Mouse (Mus musculus) MEL (cell line): Measurements from ENCODE around the gene Usp19. TPM values are rescaled to one million over a fixed set of nuclear protein-coding genes. Genes with fewer than 3 reads are reported as not detected.
A peak's percentile ranks its signal among the peaks of the same experiment; 100 is the strongest.

Source experiments
- DNase-seq: peaks from one replicate; pipeline ENCODE4 v3.0.0; 2011; ENCODE audit warnings: low read depth, low spot score
- H3K27ac ChIP-seq: 2 replicates; pipeline ENCODE4 v1.5.1; 2012; ENCODE audit warnings: low read depth, mild to moderate bottlenecking, control low read depth, low read length, moderate library complexity; ENCODE audit not compliant: control insufficient read depth
- H3K27me3 ChIP-seq, 2 experiments: fragments of 150-350 bp in 1 of 2; sonication (generic) in 1 of 2; 2 replicates each; pipeline ENCODE4 v1.6.1; 2012; ENCODE audit warnings: low read length in 2 of 2, mild to moderate bottlenecking in 2 of 2, improper control_type of control experiment in 1 of 2, moderate library complexity in 1 of 2; ENCODE audit not compliant: insufficient read depth in 2 of 2, control insufficient read depth in 1 of 2
- H3K36me3 ChIP-seq, 2 experiments: 2 replicates each; pipeline ENCODE4 v1.6.1; 2012 to 2014; ENCODE audit warnings: low read length in 2 of 2, improper control_type of control experiment in 1 of 2, inconsistent platforms in 1 of 2, mild to moderate bottlenecking in 1 of 2; ENCODE audit not compliant: insufficient read depth in 2 of 2, control insufficient read depth in 1 of 2
- H3K4me1 ChIP-seq, 2 experiments: fragments of 150-350 bp in 1 of 2; sonication (generic) in 1 of 2; 2 replicates each; pipeline ENCODE4 v1.6.1; 2012; ENCODE audit warnings: low read length in 2 of 2, improper control_type of control experiment in 1 of 2, mild to moderate bottlenecking in 1 of 2; ENCODE audit not compliant: insufficient read depth in 2 of 2, control insufficient read depth in 1 of 2
- H3K4me3 ChIP-seq, 2 experiments: fragments of 150-350 bp in 1 of 2; sonication (generic) in 1 of 2; 2 replicates each; pipeline ENCODE4 v1.5.1; 2012; ENCODE audit warnings: low read depth in 2 of 2, low read length in 2 of 2, mild to moderate bottlenecking in 2 of 2, moderate library complexity in 2 of 2, control low read depth in 1 of 2, improper control_type of control experiment in 1 of 2; ENCODE audit not compliant: control insufficient read depth in 1 of 2, insufficient read depth in 1 of 2
- H3K79me2 ChIP-seq: 2 replicates; pipeline ENCODE4 v1.6.1; 2012; ENCODE audit warnings: mild to moderate bottlenecking, low read length, moderate library complexity; ENCODE audit not compliant: control insufficient read depth, poor library complexity, insufficient read depth
- H3K9ac ChIP-seq: 2 replicates; pipeline ENCODE4 v1.6.1; 2012; ENCODE audit warnings: low read depth, mild to moderate bottlenecking, control low read depth, low read length, moderate library complexity; ENCODE audit not compliant: control insufficient read depth, poor library complexity, severe bottlenecking
- H3K9me3 ChIP-seq: fragments of 150-350 bp; sonication (generic); replicated peaks from 2 replicates; pipeline ENCODE4 v1.6.1; 2012; ENCODE audit warnings: mild to moderate bottlenecking, low read length, improper control_type of control experiment, moderate library complexity; ENCODE audit not compliant: insufficient read depth
- BHLHE40 ChIP-seq: IDR thresholded peaks from 2 replicates; pipeline ENCODE4 v1.6.1; 2012; ENCODE audit warnings: low read depth, mild to moderate bottlenecking, inconsistent platforms, low read length, improper control_type of control experiment, borderline replicate concordance
- CHD1 ChIP-seq: IDR thresholded peaks from 2 replicates; pipeline ENCODE4 v1.6.1; 2012; ENCODE audit warnings: low read depth, mild to moderate bottlenecking, inconsistent platforms, low read length, improper control_type of control experiment
- CHD2 ChIP-seq: IDR thresholded peaks from 2 replicates; pipeline ENCODE4 v1.6.1; 2011; ENCODE audit warnings: low read length, improper control_type of control experiment
- CTCF ChIP-seq, 3 experiments: IDR thresholded peaks in 2 of 3; conservative IDR thresholded peaks in 1 of 3; 2 replicates each; pipeline ENCODE4 v1.5.1; 2011 to 2012; ENCODE audit warnings: low read length in 3 of 3, low read depth in 2 of 3, mild to moderate bottlenecking in 2 of 3, improper control_type of control experiment in 1 of 3, inconsistent platforms in 1 of 3, mixed read lengths in 1 of 3, moderate library complexity in 1 of 3; ENCODE audit not compliant: control insufficient read depth in 1 of 3, insufficient read depth in 1 of 3, poor library complexity in 1 of 3, severe bottlenecking in 1 of 3
- E2F4 ChIP-seq: IDR thresholded peaks from 2 replicates; pipeline ENCODE4 v1.6.1; 2011; ENCODE audit warnings: low read depth, low read length, improper control_type of control experiment, borderline replicate concordance
- ELF1 ChIP-seq: IDR thresholded peaks from 2 replicates; pipeline ENCODE4 v1.6.1; 2014; ENCODE audit warnings: low read depth, mild to moderate bottlenecking, inconsistent platforms, low read length, improper control_type of control experiment, moderate library complexity
- EP300 ChIP-seq, 2 experiments: IDR thresholded peaks; 2 replicates each; pipeline ENCODE4 v1.6.1; 2011; ENCODE audit warnings: improper control_type of control experiment in 2 of 2, low read length in 2 of 2, low read depth in 1 of 2, mild to moderate bottlenecking in 1 of 2
- ETS1 ChIP-seq: IDR thresholded peaks from 2 replicates; pipeline ENCODE4 v1.6.1; 2012; ENCODE audit warnings: low read depth, mild to moderate bottlenecking, inconsistent platforms, low read length, improper control_type of control experiment, moderate library complexity
- GABPA ChIP-seq: IDR thresholded peaks from 2 replicates; pipeline ENCODE4 v1.6.1; 2012; ENCODE audit warnings: low read depth, mild to moderate bottlenecking, inconsistent platforms, low read length, improper control_type of control experiment, moderate library complexity
- GATA1 ChIP-seq: IDR thresholded peaks from 2 replicates; pipeline ENCODE4 v1.6.1; 2011; ENCODE audit warnings: low read depth, low read length, improper control_type of control experiment
- HCFC1 ChIP-seq: IDR thresholded peaks from 2 replicates; pipeline ENCODE4 v1.6.1; 2012; ENCODE audit warnings: low read depth, mild to moderate bottlenecking, inconsistent platforms, low read length, improper control_type of control experiment, moderate library complexity
- JUND ChIP-seq: IDR thresholded peaks from 2 replicates; pipeline ENCODE4 v1.6.1; 2011; ENCODE audit warnings: low read depth, mild to moderate bottlenecking, improper control_type of control experiment, low read length
- KAT2A ChIP-seq: conservative IDR thresholded peaks from 2 replicates; pipeline ENCODE4 v1.6.1; 2012; ENCODE audit warnings: low read depth, low read length, improper control_type of control experiment, inconsistent platforms
- MAFK ChIP-seq: IDR thresholded peaks from 2 replicates; pipeline ENCODE4 v1.6.1; 2011; ENCODE audit warnings: low read depth, mild to moderate bottlenecking, low read length, improper control_type of control experiment, borderline replicate concordance
- MAX ChIP-seq: IDR thresholded peaks from 2 replicates; pipeline ENCODE4 v1.6.1; 2011; ENCODE audit warnings: low read length, improper control_type of control experiment
- MAZ ChIP-seq: IDR thresholded peaks from 2 replicates; pipeline ENCODE4 v1.6.1; 2012; ENCODE audit warnings: low read depth, mild to moderate bottlenecking, inconsistent platforms, low read length, improper control_type of control experiment
- MEF2A ChIP-seq: IDR thresholded peaks from 2 replicates; pipeline ENCODE4 v1.6.1; 2014; ENCODE audit warnings: low read depth, mild to moderate bottlenecking, inconsistent platforms, low read length, improper control_type of control experiment; ENCODE audit not compliant: poor library complexity, insufficient replicate concordance, severe bottlenecking; ENCODE audit errors: extremely low read depth
- MXI1 ChIP-seq: IDR thresholded peaks from 2 replicates; pipeline ENCODE4 v1.6.1; 2011; ENCODE audit warnings: mild to moderate bottlenecking, low read depth, low read length, improper control_type of control experiment
- MYC ChIP-seq: IDR thresholded peaks from 2 replicates; pipeline ENCODE4 v1.6.1; 2011; ENCODE audit warnings: low read depth, mild to moderate bottlenecking, low read length, improper control_type of control experiment, moderate library complexity
- NELFE ChIP-seq: IDR thresholded peaks from 2 replicates; pipeline ENCODE4 v1.6.1; 2011; ENCODE audit warnings: low read depth, low read length, improper control_type of control experiment
- NRF1 ChIP-seq: IDR thresholded peaks from 2 replicates; pipeline ENCODE4 v1.6.1; 2014; ENCODE audit warnings: low read depth, mild to moderate bottlenecking, inconsistent platforms, low read length, improper control_type of control experiment, moderate library complexity; ENCODE audit not compliant: poor library complexity, insufficient read depth, severe bottlenecking
- POLR2A ChIP-seq, 2 experiments: IDR thresholded peaks; 2 replicates each; pipeline ENCODE4 v1.6.1; 2011 to 2012; ENCODE audit warnings: low read length in 2 of 2, mild to moderate bottlenecking in 2 of 2, control low read depth in 1 of 2, improper control_type of control experiment in 1 of 2, low read depth in 1 of 2, moderate library complexity in 1 of 2; ENCODE audit not compliant: control insufficient read depth in 1 of 2, insufficient read depth in 1 of 2, poor library complexity in 1 of 2
- POLR2AphosphoS2 ChIP-seq: IDR thresholded peaks from 2 replicates; pipeline ENCODE4 v1.6.1; 2011; ENCODE audit warnings: low read length, improper control_type of control experiment
- POLR2AphosphoS5 ChIP-seq: IDR thresholded peaks from 2 replicates; pipeline ENCODE4 v1.6.1; 2012; ENCODE audit warnings: low read depth, borderline replicate concordance, mild to moderate bottlenecking, inconsistent platforms, low read length, moderate library complexity, mixed read lengths
- RAD21 ChIP-seq: IDR thresholded peaks from 2 replicates; pipeline ENCODE4 v1.6.1; 2011; ENCODE audit warnings: mild to moderate bottlenecking, low read depth, low read length, improper control_type of control experiment
- RCOR1 ChIP-seq: IDR thresholded peaks from 2 replicates; pipeline ENCODE4 v1.6.1; 2012; ENCODE audit warnings: low read depth, mild to moderate bottlenecking, inconsistent platforms, low read length, improper control_type of control experiment
- SIN3A ChIP-seq: IDR thresholded peaks from 2 replicates; pipeline ENCODE4 v1.6.1; 2012; ENCODE audit warnings: low read length, improper control_type of control experiment, inconsistent platforms
- SMC3 ChIP-seq: IDR thresholded peaks from 2 replicates; pipeline ENCODE4 v1.6.1; 2011; ENCODE audit warnings: low read depth, low read length, improper control_type of control experiment
- TAL1 ChIP-seq: IDR thresholded peaks from 2 replicates; pipeline ENCODE4 v1.6.1; 2012; ENCODE audit warnings: mild to moderate bottlenecking, inconsistent platforms, low read length, moderate library complexity, mixed read lengths
- TBP ChIP-seq: IDR thresholded peaks from 2 replicates; pipeline ENCODE4 v1.8.0; 2011; ENCODE audit warnings: low read depth, low read length, improper control_type of control experiment
- TCF12 ChIP-seq: IDR thresholded peaks from 2 replicates; pipeline ENCODE4 v1.6.1; 2014; ENCODE audit warnings: low read depth, mild to moderate bottlenecking, inconsistent platforms, low read length, improper control_type of control experiment, moderate library complexity
- USF1 ChIP-seq: IDR thresholded peaks from 2 replicates; pipeline ENCODE4 v1.6.1; 2014; ENCODE audit warnings: low read depth, mild to moderate bottlenecking, inconsistent platforms, low read length, improper control_type of control experiment, moderate library complexity
- ZC3H11A ChIP-seq: IDR thresholded peaks from 2 replicates; pipeline ENCODE4 v1.6.1; 2012; ENCODE audit warnings: low read depth, mild to moderate bottlenecking, inconsistent platforms, low read length, improper control_type of control experiment
- ZKSCAN1 ChIP-seq: IDR thresholded peaks from 2 replicates; pipeline ENCODE4 v1.6.1; 2012; ENCODE audit warnings: low read depth, mild to moderate bottlenecking, inconsistent platforms, low read length, improper control_type of control experiment, moderate library complexity
- ZMIZ1 ChIP-seq: IDR thresholded peaks from 2 replicates; pipeline ENCODE4 v1.6.1; 2012; ENCODE audit warnings: low read depth, mild to moderate bottlenecking, inconsistent platforms, low read length, improper control_type of control experiment, moderate library complexity
- ZNF384 ChIP-seq: IDR thresholded peaks from 2 replicates; pipeline ENCODE4 v1.6.1; 2012; ENCODE audit warnings: low read depth, mild to moderate bottlenecking, inconsistent platforms, low read length, improper control_type of control experiment
- polyA plus RNA-seq, 2 experiments: library from polyadenylated mRNA; stranded (reverse) in 1 of 2; unstranded in 1 of 2; fragments of >175 nt in 1 of 2; fragments of >200 nt in 1 of 2; gene quantifications; 2 replicates each; pipeline versions ENCODE4 v1.2.1 to v1.2.4; 2012; ENCODE audit warnings: low replicate concordance in 2 of 2, low read depth in 1 of 2; ENCODE audit not compliant: insufficient read length in 2 of 2, insufficient read depth in 1 of 2, missing spikeins in 1 of 2
- total RNA-seq: library from RNA; depleted of rRNA; stranded (reverse); fragments of 300-350 nt; gene quantifications from 2 replicates; pipeline ENCODE4 v1.2.3, GENCODE M21; 2012

Usp19 gene
- total and polyA plus RNA-seq, 3 experiments, result 76.1 to 162 TPM; not detected in 1

DNA sequence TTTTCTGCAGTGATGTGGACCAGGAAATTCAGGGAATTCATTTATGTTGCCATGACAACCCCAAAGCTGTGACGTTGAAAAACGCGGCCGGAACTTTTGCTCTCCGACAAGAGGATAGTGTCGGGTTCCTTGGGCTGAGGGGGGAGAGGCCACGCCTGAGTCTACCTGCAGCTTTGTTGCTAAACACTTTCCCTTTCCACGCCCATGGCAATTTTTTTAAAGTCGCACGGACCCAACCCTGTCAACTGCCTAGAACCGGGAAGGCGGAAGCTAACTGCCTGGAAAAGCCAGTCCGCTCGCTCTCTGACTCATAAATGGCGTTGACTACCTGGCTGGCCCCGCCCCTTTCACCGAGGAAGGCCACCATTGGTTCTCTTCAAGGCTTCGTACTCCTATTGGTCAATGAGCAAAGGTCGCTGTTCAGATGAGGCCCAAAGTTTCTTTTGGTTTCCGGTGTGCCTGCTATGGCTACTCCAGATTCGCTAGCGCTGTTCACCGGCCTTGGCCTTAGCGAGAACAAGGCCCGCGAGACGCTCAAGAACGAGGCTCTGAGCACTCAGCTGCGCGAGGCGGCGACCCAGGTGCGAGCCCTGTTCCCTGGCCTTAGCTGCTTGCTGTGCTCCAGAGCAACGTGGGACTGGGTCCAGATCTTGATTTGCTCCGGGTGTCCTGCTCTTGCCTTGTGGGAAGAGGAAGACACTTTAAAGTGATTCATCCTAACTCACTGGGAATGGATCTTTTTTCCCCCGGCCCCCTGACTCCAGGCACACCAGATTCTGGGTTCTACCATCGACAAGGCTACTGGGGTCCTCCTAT is 17.4 kb downstream of the Usp19 start, which contains the start of gene Qars:
TSS of gene Qars (plus strand) at position 88 of the 816 bp plus-strand sequence.
- H3K9ac ChIP-seq, result peak within 1 kb of the TSS; percentile 81
- no peaks in the 10 kb centered on the region for H3K9me3 ChIP-seq
- peak within 1 kb of the TSS; percentile 82 for H3K27ac ChIP-seq
- peak within 1 kb of the TSS; percentile 80 to 86 for H3K4me3 ChIP-seq
- DNase-seq, result peak; percentile 98
- peaks cover 5 to 10% of the 10 kb centered on the region in 2 experiments for H3K36me3 ChIP-seq
- H3K4me1 ChIP-seq, result peaks cover 3 to 11% of the 10 kb centered on the region in 2 experiments
- peaks cover 15% of the 10 kb centered on the region for H3K79me2 ChIP-seq
- H3K27me3 ChIP-seq, result no peaks in the 10 kb centered on the region
- TF ChIP-seq MAZ (no peak), CHD2 (0 out of 2 replicates have a peak, but pooled peaks have one; percentile 23), CHD1 (no peak), JUND (no peak), ZMIZ1 (0 out of 2 replicates have a peak, but pooled peaks have one; percentile 46), NELFE (peak; percentile 43; the same call in 1 of the 2 replicates), TBP (peak; percentile 93), MAX (no peak), SMC3 (no peak), EP300 (IDR thresholded peaks at IDR 0.05; ENCODE audit: low read depth in 1 of 2, low read length in 2 of 2) (no peak), MEF2A (no peak), ETS1 (no peak; the same call in 1 of the 2 replicates), POLR2AphosphoS2 (no peak; the same call in 1 of the 2 replicates), SIN3A (peak; percentile 98), KAT2A (peak; percentile 51; the same call in 1 of the 2 replicates), RAD21 (no peak), ZKSCAN1 (no peak), TCF12 (peak; percentile 40; the same call in 1 of the 2 replicates), RCOR1 (no peak), POLR2A (IDR thresholded peaks at IDR 0.05; ENCODE audit: control insufficient read depth in 1 of 2, insufficient read depth in 1 of 2, low read depth in 1 of 2, low read length in 2 of 2, poor library complexity in 1 of 2) (peak; percentile 66 to 87), NRF1 (0 out of 2 replicates have a peak, but pooled peaks have one; percentile 11), TAL1 (no peak), GABPA (no peak), MYC (0 out of 2 replicates have a peak, but pooled peaks have one; percentile 39), HCFC1 (peak; percentile 83), ZC3H11A (no peak), MXI1 (peak; percentile 87; the same call in 1 of the 2 replicates), USF1 (no peak), MAFK (no peak), ZNF384 (peak; percentile 61), CTCF (IDR thresholded peaks at IDR 0.05 in 2 of 3, conservative IDR thresholded peaks at IDR 0.05 in 1 of 3; ENCODE audit: control insufficient read depth in 1 of 3, insufficient read depth in 1 of 3, low read depth in 2 of 3, low read length in 3 of 3, poor library complexity in 1 of 3, severe bottlenecking in 1 of 3) (no peak), GATA1 (peak; percentile 47; the same call in 1 of the 2 replicates), POLR2AphosphoS5 (no peak), E2F4 (no peak), BHLHE40 (no peak), ELF1 (peak; percentile 78)
